Mouse (Mus musculus): ENCODE data around the gene Gm44805. TPM values are rescaled to one million over a fixed set of nuclear protein-coding genes. Genes with fewer than 3 reads are reported as not detected.
A peak's percentile ranks its signal among the peaks of the same experiment; 100 is the strongest.

The Gm44805 gene
- total RNA-seq, 4 experiments from 2014 or later = not detected

DNA sequence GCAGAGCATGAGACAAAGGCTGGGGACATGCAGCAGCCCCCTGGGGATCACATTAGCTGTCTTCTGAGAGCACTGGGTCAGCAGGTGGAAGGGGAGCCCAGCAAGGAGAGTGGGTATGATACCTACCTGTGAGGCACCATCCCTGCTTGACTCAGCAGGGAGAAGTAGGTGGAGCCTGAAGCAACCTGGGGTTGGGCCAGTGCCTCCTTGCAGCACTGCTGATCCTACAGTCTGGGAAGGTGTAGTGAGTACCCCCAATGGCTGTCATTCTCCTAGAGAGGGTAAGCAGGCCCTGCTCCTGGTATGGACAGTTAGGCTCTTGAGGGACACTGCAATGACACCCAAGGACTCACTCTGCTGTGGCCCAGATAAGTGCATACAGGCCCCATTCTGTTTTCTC is 48.9 kb downstream of the Gm44805 start:
- no peak for DNase-seq (ENCODE audit: low spot score in 2 of 2)

DNA sequence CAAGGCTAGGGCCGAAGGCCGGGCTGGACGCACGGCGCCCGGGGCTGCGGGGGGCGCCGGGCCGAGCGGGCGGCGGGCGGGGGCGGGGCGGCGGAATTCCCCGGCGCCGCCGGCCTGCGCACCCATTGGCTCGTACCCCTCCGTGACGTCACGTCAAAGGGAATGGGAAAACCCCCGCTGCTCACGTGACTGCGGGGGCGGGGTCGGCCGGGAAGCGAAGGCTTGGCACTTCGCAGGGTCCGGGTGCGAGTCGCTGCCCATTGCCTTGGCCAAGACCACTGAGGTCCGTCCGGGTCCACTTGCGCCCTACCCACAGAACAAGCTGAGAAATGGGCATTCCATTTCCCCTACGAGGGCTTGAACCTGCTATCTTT is 51.9 kb downstream of the Gm44805 start, which contains the start of gene Relb:
Gene Relb, minus strand, starts transcription at position 78 of the 374 bp plus-strand sequence.
- peak; percentile 82 to 86 for DNase-seq (ENCODE audit: low spot score in 2 of 2)

DNA sequence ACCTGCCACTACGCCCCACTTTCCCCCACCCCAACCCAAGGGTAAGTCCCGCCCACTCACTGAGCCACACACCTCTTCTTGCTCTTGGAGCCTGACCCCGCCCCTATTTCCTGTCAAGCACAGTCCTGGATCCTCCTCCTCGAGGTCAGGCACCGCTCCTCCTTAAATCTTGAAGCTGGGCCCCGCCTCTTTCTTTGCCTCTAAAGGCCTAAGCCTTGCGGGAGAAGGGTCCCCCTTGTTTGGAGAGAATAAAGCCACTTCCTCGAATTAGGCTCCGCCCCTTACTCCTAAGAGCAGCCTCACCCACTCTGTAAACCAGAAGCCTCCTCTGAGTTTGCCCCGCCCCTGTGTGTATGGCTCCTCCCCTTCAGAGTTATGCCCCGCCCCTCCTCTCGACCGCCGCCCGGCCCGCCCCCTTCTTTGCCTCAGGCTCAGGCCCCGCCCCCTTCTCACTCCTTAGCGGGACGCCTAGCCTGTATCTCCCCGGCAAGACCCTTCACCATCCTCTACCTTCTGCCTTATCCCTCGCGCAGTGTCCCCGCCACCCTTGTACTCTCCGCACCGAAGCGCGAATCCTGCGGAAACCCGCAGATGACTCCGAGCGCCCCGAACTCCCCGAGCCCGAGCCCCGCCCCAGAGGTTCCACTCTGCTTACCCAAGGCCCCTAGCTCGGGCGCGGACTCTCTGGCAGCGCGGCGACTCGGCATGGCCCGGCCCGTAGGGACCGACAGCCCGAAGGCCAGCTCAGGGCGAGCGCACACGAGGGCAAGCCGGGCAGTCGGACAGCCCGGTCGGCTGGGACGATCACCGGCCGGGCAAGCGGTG is 52.5 kb downstream of the Gm44805 start:
- peak; percentile 95 to 97 for DNase-seq (ENCODE audit: low spot score in 2 of 2)

DNA sequence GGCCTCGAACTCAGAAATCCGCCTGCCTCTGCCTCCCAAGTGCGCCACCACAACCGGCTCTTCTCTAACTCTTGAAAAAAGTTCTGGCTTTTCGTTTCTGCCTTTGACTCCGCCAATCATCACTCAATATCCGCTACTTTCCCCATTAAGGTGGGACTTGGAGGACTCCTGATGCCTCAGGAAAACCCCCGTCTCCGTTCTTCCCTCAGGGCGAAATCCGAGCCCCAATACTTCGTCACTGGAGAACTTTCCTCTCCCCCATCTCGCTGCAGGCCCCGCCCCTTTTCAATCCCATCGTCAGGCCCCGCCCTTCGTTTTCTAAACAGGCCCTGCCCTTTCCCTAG is 53.1 kb downstream of the Gm44805 start:
- no peak for DNase-seq (ENCODE audit: low spot score in 2 of 2)

DNA sequence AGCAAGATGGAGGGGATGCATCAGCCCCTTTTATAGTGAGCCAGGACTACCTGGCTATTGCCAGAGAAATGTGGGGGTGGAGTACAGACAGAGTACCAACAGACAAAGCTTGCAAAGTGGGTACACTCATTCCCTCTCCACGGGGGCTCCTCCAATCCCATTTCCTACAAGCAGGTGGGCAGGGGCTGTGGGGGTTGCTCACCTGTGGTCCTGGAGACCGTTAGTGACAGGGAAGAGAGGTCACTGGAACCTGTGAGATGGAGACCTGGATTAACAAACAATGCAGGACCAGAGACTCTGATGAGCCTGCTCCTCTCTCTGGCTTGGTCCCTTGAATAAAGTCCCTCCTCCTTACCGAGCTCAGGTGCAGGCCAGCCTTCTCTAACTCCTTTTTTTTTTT is 53.5 kb downstream of the Gm44805 start:
- no peak for DNase-seq (ENCODE audit: low spot score in 2 of 2)

DNA sequence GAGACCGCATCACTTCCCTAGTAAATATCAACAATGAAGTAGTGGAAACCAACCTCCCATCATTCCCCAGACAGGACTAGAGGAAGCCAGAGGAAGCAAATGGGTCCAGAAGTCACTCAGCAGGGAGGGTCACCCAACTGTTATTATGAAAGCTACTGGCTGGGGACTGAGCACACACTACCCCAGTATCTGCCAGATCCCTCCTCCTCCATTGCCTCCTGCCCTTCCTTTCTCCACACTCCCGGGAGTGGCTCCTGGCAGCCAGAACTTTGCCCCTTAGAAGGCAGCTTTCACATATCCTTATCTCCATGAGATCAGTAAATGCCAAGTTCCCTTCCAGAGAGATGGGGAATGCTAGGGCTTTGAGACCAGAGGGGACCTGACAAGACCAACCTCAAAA is 57.8 kb downstream of the Gm44805 start:
- no peak for DNase-seq (ENCODE audit: low spot score in 2 of 2)

DNA sequence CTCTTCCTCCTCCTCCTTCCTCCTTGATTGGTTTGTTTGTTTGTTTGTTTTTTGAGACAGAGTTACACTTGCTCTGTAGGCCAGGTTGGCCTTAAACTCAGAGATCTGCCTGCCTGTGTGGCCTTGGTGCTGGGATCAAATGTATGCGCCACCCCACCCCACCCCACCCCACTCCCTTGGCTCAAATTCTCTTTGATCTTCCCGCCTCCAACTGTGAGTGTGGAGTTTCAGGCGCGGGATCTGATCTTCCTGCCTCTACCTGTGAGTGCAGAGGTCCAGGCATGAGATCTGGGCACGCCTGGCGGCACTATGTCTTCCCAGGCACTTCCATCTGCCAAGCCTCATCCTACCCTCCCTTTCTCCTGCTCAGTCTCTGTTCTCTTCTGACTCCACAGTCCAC is 59.0 kb downstream of the Gm44805 start:
- no peak for DNase-seq (ENCODE audit: low spot score in 2 of 2)

Other genes starting within 250 kb of the Gm44805 start
- gene Mark4, start 222.6 kb downstream of the Gm44805 start, total RNA-seq (2022) = 10 to 100 TPM; 18.0 to 20.0 (median 19.8) TPM
- under 1 TPM; 0.27 to 0.80 (median 0.35) TPM for gene Exoc3l2, start 218.1 kb downstream of the Gm44805 start, total RNA-seq (2022)
- 1 to 10 TPM; 2.1 to 2.7 (median 2.3) TPM for gene Bloc1s3, start 173.1 kb downstream of the Gm44805 start, total RNA-seq (2022)
- gene Trappc6a, start 173.0 kb downstream of the Gm44805 start, total RNA-seq (2022) = 10 to 100 TPM in 1 of 4 experiments, 1 to 10 TPM in 3; 7.6 to 10.2 (median 8.8) TPM
- gene Nkpd1, start 163.6 kb downstream of the Gm44805 start, total RNA-seq (2022) = not detected
- 10 to 100 TPM; 45.9 to 52.8 (median 48.8) TPM for gene Ppp1r37, start 118.3 kb downstream of the Gm44805 start, total RNA-seq (2022)
- 1 to 10 TPM in 1 of 4 experiments, under 1 TPM in 3; 0.56 to 1.1 (median 0.77) TPM for gene Zfp296, start 104.1 kb downstream of the Gm44805 start, total RNA-seq (2022)
- 100 to 1,000 TPM in 2 of 4 experiments, 10 to 100 TPM in 2; 78.5 to 108 (median 99.3) TPM for gene Gemin7, start 103.8 kb downstream of the Gm44805 start, total RNA-seq (2022)
- 10 to 100 TPM in 1 of 4 experiments, 1 to 10 TPM in 3; 6.3 to 10.0 (median 9.2) TPM for gene Clasrp, start 76.9 kb downstream of the Gm44805 start, total RNA-seq (2022)
- 10 to 100 TPM in 2 of 4 experiments, 1 to 10 TPM in 2; 7.0 to 12.5 (median 9.5) TPM for gene Relb, start 52.0 kb downstream of the Gm44805 start, total RNA-seq (2022)
- gene Clptm1, start 16.4 kb downstream of the Gm44805 start, total RNA-seq (2022) = 10 to 100 TPM; 49.6 to 55.5 (median 51.0) TPM
- not detected for gene Apoc2, start 3.5 kb downstream of the Gm44805 start, total RNA-seq (2022)
- not detected for gene Apoc4, start 56 bp upstream of the Gm44805 start, total RNA-seq (2022)
- 1 to 10 TPM in 2 of 4 experiments, not detected in 2; 1.1 to 2.1 TPM for gene Apoc1, start 11.2 kb upstream of the Gm44805 start, total RNA-seq (2022)
- 10 to 100 TPM; 18.8 to 67.9 (median 47.9) TPM for gene Apoe, start 17.8 kb upstream of the Gm44805 start, total RNA-seq (2022)
- gene Tomm40, start 34.0 kb upstream of the Gm44805 start, total RNA-seq (2022) = 10 to 100 TPM; 44.3 to 48.3 (median 46.0) TPM
- 1 to 10 TPM; 1.0 to 1.8 (median 1.5) TPM for gene Nectin2, start 69.1 kb upstream of the Gm44805 start, total RNA-seq (2022)
- 10 to 100 TPM; 16.7 to 24.4 (median 18.0) TPM for gene Bcam, start 89.6 kb upstream of the Gm44805 start, total RNA-seq (2022)
- not detected for gene Cblc, start 115.4 kb upstream of the Gm44805 start, total RNA-seq (2022)
- gene Bcl3, start 141.3 kb upstream of the Gm44805 start, total RNA-seq (2022) = under 1 TPM; 0.58 to 0.62 (median 0.61) TPM
- gene Gm19345, start 170.6 kb upstream of the Gm44805 start, total RNA-seq (2022) = not detected
- gene Ceacam16, start 179.9 kb upstream of the Gm44805 start, total RNA-seq (2022) = not detected
- gene Ceacam19, start 206.5 kb upstream of the Gm44805 start, total RNA-seq (2022) = not detected
- 1 to 10 TPM; 4.3 to 6.7 (median 4.9) TPM for gene Pvr, start 239.7 kb upstream of the Gm44805 start, total RNA-seq (2022)

All from gastrocnemius, adult 8-10 months (tissue).